Mouse (Mus musculus) ovary, postnatal 10 days (tissue): Measurements from ENCODE around the gene Tns1.

Source experiments
- DNase-seq: peaks from one replicate; pipeline ENCODE4 v3.0.0; 2022; ENCODE audit warnings: low spot score

Gene Tns1

DNA sequence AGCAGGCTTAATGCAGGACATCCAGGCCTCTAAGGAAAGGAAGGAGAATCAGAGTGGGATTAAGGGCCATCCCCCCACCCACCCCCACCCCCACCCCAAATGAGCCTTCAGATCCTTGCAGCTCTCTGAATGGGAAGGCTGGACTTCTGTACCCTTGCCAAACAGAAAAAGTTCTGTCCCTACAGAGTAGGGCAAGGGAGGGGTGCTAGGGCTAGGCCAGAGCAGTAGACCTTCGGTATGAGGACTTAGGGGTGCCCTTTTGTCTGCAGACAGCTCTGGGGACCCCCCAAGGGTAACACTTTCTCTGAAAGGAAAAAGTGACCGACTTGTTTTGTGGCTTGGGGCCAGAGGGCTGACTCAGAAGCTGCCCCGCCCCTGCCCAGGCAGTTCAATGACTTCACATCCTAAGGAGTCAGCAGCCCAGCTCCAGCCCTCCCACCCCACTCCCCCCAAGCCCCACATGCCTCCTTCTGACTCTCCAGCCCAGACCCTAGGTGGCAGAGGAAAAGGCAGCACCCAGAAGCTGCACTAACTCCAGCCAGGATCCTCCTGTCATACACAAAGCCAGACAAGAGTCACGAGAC lies 168.9 kb downstream of the Tns1 start:
- DNase-seq = no peak

DNA sequence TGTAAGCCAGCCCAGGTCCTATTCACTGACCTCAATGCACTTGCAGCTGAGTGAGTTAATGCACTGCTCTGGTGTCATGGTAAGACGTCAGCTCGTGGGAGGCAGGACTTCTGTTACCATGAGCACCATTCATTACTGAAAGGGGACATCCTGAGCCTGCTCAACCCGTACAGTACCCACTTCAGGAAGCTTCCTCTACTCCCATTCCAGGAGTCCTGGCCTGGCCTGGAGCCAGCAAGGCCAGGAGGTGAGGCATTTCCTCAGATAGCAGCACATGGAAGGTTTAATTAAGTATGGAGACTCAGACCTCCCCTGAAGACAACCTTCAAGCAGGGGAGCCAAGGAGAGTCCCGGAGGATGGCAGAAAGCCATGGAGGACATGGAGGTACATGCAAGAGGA lies 169.6 kb downstream of the Tns1 start:
- no peak for DNase-seq

- no peak for DNase-seq
These were observed 170.2 kb downstream of the Tns1 start for GRCm38 (mm10) chr1:73954015-73954408.

DNA sequence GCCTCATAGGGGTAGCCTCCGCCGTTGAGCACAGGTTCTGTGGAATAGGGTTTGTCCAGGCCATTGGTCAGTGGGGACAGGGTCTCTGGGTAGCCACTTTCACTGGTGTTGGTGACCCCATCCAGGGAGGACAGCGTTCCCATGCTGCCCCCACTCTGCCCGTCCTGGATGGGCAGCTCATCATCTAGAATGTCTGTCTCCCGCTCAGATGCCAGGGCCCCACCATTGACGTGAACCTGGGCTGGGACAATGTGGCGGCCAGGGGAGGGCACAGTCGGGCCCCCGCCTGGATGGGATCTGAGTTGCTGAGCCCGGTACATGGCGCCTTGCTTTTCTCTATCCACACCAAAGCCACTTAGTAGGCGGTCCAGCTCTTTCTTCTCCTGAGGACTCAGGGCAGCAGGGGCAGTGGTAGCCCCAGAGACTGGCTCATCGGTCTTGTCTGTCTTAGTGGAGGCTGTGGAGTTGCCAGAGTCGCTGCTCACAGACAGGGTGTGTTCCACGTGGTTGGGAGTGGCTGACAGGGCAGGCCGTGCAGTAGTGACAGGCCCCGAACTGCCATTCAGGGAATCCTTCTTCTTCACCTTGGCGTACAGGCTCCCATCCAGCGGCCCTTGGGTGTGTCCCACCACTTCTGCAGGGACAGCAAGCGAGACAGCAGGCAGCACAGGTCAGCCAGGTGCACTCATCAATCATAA lies 170.8 kb downstream of the Tns1 start:
- DNase-seq = no peak

DNA sequence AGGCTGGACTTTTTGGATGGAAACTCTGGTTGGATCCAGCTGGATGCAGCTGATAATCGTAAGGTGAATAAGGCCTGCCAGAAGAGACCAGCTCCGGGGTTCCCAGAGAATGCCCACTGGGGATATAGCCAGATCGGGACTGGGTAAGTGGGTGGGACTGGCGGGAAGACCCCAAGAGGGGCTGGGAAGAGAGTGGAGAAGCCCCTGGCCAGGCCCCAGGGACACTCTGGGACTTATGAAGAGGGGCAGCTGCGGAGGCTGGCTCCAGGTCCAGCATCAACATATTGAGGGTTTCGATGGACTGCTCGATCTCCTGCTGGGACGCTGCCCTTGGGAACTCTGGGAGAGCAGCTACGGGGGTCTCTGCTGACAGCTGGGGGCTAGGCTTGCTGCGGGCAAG lies 171.7 kb downstream of the Tns1 start:
- DNase-seq = no peak

DNA sequence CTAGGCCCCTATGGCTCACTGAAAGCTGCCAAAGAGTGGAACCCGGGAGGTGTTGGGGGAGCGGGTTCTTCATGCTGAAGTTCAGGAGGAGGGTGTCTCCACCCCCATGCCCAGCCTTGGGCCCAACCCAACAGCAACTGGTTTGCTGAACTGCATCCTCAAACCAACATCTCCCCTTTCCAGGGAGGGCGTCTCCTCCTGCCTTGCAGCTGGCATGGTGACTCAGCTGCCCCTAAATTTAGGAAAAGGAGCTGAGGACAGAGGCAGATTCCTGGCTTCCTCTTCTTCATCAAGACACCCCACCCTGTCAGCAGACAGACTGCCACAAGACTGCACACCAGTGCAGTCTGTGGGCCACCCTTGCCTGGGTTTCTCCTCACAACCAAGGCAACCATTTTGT lies 173.1 kb downstream of the Tns1 start:
- no peak for DNase-seq

DNA sequence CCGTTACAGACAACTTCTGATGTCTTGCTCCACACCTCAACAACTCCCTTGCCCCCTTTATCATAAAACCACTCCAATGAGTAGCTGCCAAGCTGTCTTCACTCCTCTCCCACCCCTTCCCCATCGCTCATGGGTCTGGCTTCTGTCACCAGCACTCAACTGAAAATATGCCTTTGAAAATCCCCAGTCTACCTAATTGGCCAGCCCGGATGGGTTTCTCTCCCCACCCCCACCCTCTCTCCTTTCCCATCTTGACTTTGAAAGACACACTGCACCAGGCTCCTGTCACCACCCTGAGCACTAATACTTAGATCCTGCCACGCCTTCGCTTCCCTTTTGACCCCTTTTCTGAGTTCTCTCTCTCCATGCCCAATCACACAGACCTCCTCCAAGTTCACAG lies 175.5 kb downstream of the Tns1 start:
- DNase-seq = no peak

DNA sequence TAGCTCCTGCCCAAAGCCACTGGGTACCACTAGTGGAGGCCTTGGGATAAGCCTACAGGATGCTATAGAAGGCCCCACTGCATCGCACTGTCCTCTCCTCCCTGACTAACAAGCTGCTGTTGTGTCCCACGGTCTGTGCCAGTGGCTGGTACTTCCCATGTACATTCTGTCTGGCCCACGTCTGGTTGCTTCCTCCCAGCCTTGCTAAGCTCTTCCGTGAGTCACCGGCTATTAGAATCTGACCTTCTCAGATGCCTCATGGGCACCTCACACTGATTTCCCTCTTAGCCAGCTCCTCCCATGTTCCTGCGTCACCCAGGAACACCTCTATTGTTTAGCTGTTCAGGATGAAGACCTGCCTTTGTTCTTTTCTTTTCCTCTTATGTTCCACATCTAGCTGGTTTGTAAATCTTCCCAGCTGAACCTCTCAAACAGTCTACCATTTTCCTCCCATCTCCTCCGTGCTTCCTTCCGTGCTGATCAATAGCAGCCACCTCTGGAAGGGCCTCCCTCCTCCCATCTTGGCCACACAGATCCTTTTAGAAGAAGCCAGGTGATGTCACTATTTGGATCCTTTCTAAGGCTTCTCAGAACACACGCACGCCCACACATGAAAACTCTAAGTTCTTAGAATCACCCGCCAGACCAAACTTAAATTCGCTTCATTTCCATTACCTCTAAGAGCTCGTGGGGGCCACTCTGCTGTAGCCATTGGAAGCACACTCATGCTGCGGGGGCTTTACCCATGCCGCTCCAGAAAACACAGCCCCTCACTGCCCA lies 176.5 kb downstream of the Tns1 start:
- DNase-seq = no peak

DNA sequence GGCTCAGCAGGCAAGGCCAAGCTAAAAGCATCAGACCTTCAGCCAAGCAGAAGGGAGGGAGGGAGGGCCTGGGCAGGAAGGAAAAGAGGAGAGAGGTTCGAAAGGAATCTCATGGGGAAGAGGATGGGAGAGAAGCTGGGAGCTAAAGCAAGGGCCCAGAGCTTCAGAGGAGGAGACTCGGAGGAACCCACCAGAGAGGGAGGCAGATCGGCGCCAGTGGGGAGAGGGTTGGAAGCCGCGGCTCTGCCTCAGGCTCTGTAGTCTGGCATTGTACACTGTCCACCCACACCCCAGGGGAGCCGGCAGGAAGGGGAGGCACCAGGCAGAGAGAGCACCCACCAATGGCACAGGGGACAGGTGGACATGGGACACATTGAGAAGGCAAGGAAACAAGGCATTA lies 177.5 kb downstream of the Tns1 start:
- DNase-seq = no peak

GRCm38 (mm10) chr1:73944393-73944792 lies 179.9 kb downstream of the Tns1 start:
- DNase-seq = no peak

GRCm38 (mm10) chr1:73943667-73944289 lies 180.5 kb downstream of the Tns1 start:
- DNase-seq = no peak

- DNase-seq = no peak
These were observed 181.0 kb downstream of the Tns1 start for GRCm38 (mm10) chr1:73943255-73943654.

GRCm38 (mm10) chr1:73942243-73942642 lies 182.0 kb downstream of the Tns1 start:
- DNase-seq = no peak

DNA sequence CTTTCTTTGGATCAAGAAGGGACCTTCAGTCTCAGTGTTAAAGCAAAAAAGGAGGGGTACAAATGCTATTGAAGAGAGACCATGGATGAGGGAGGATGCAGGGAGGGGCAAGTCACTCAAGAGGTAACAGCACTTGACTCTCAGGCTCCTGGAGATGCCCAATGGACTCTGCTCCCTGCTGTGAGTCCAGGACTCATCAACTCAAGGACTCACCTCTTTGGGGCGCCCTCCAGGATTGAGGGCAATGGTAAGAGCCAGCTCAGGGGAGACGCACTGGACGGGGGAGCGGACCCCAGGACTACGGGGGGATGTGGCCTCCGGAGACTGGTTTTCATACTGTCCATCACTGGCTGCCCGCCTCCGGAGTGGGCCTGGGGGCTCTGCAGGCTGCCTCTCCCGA lies 182.6 kb downstream of the Tns1 start:
- DNase-seq = no peak

GRCm38 (mm10) chr1:73940491-73941204 lies 183.6 kb downstream of the Tns1 start:
- no peak for DNase-seq

DNA sequence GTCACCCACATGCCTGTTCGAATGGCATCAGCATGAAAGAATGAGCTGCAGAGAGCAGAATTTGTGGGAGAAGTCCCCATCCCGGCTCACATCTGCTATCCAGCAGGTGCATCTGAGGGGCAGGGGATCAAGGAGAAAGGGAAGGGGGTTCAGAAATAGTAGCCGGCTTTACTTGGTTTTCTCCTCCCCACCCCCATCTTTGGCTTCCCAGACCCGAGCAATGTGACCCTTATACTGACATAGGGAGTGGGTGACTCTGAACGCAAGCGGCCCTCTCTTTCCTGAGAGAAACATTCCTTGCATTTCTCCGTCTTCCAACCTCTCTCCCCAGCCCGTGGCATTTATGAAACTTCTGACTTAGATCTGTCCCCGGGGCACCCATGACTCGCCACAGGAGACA lies 185.7 kb downstream of the Tns1 start:
- DNase-seq = no peak

- DNase-seq = no peak
These were observed 186.4 kb downstream of the Tns1 start for GRCm38 (mm10) chr1:73937805-73938204.

DNA sequence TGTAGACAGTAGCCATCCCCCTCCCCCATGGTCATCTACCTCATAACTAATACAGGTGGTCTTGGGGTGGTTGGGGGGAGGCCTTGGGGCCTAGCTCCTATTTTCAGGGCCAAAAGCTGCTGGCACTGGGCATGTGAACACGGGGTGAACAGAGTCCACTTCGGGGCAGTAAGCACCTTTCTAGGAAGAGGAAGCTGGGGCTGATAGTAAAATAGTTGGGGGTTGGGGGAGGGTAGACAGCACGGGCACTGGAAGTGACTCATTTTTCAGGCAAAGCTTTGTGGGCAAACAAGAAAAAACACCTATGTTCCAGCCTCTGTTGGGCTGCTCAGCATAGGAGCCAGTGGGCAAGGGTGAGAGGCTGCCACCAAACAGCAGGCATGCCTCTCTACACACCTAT lies 187.7 kb downstream of the Tns1 start:
- no peak for DNase-seq

DNA sequence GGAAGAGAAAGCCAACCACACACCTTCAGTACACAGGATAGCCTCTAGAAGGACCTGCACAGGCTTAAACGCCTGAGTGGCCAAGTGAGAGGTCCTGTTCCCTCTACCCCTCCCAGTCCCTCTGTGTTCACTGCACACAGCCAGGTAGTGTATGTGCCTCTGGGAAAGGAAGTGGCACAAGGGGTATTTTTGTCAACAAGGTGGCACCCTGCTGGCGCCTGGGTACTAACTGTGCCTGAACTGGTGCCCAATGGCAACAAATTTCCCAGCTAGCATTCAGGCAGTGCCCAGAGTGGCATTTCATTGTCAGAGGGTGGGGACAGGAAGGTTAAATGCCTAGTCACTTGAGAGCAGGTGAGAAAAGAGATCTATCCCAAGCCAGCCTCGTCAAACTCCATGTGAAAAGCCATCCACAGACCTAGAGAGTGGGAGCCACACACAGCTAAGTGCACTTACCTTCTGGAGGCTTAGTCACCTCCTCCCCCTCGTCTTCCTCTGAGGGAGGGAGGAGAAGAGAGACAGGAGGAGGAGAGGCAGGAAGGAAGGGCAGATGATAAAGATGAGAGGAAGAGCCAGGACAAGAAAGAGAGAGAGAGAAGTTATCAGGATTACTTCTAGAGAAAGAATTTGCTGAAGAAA lies 188.7 kb downstream of the Tns1 start:
- DNase-seq = no peak

DNA sequence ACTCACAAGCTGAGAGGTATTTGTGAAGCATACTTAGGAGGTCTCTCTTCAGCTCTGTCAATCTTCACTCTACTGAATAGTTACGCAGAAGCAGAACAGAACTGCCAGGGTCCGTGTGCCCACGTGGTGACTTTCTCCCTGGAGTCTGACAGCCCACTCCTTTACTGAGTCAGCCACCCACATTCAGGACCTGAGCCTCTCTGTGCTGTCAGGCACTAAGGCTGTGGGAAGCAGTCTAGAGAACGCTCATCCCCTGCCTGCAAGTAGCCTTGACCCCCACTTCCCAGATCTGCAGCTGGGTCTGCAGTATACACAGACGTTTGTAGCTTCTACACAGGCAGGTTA lies 191.1 kb downstream of the Tns1 start:
- DNase-seq = no peak

DNA sequence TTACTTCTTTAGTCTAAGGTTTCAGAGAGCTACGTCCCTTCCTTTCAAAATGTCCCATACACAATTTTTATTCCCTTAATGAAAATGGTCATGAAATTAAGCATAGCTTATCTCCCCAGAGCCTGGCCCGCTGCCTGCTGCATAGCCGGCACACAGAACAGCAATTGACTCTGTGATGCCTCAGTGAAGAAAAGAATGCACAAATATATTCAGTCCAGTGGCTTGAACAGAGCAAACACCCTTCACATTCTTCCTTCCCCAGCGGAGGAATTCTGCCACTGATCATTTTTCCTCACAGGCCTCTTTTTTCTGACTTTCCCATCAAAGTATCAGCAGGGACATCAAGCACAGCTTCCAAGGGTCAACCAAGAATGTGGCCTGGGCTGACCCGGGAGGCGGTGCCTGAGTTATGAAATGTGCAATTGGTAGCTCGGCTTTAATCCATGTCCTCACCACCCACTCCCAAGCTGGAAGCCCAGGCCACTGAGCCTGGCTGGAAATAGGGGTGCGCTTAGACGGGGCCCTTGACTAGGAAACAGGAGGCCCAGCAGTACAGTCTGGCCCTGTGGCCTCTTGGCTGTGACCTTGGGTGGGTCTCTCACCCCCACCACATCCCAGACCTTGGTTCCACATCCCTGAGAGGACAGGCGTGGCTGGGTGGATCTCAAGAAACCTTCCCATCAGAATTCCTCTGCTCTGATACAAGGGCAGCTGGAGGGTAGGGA lies 191.7 kb downstream of the Tns1 start:
- no peak for DNase-seq
